Mouse (Mus musculus) heart, embryonic 11.5 days (tissue): ENCODE measurements at regions not wholly inside any gene's neighbourhood (a gene's known extent, or its start where the extent isn't known, plus 50 kb on each side); places are given as distances from the start of the nearest gene placed in this dataset.

ENCODE experiments used
- ATAC-seq: fragments of 200-750 bp; cut with Nextera tagmentation; replicated peaks from 2 replicates; pipeline ENCODE4 v1.8.0; 2017; ENCODE audit warnings: moderate library complexity; ENCODE audit not compliant: insufficient number of reproducible peaks, low FRiP score, low TSS enrichment
- H3K27ac ChIP-seq: fragments of 300-500 bp; sonication (generic); 2 replicates; pipeline ENCODE4 v1.5.1; 2014; ENCODE audit warnings: mild to moderate bottlenecking, low read depth, low read length
- H3K27me3 ChIP-seq: fragments of 300-500 bp; sonication (generic); 2 replicates; pipeline ENCODE4 v1.6.1; 2014; ENCODE audit warnings: mild to moderate bottlenecking, low read length, mixed read lengths; ENCODE audit not compliant: control insufficient read depth, insufficient read depth
- H3K36me3 ChIP-seq: fragments of 300-500 bp; sonication (generic); 2 replicates; pipeline ENCODE4 v1.6.1; 2014; ENCODE audit warnings: mild to moderate bottlenecking, low read length, moderate library complexity, mixed read lengths; ENCODE audit not compliant: control insufficient read depth, insufficient read depth
- H3K4me1 ChIP-seq: fragments of 300-500 bp; sonication (generic); 2 replicates; pipeline ENCODE4 v1.6.1; 2014; ENCODE audit warnings: low read length; ENCODE audit not compliant: control insufficient read depth, insufficient read depth
- H3K4me2 ChIP-seq: fragments of 300-500 bp; sonication (generic); 2 replicates; pipeline ENCODE4 v1.6.1; 2014; ENCODE audit warnings: mild to moderate bottlenecking, moderate library complexity
- H3K4me3 ChIP-seq: fragments of 300-500 bp; sonication (generic); 2 replicates; pipeline ENCODE4 v1.5.1; 2014; ENCODE audit warnings: low read depth, low read length
- H3K9ac ChIP-seq: fragments of 300-500 bp; sonication (generic); 2 replicates; pipeline ENCODE4 v1.6.1; 2014; ENCODE audit warnings: mild to moderate bottlenecking, low read depth, low read length, moderate library complexity
- H3K9me3 ChIP-seq: fragments of 300-500 bp; sonication (generic); replicated peaks from 2 replicates; pipeline ENCODE4 v1.6.1; 2016; ENCODE audit warnings: low read length; ENCODE audit not compliant: control insufficient read depth
- WGBS: fragments of 180-500 bp; shearing (Covaris S2); extraction: QIAGEN DNeasy Blood & Tissue Kit; methylation state at CpG from one replicate; pipeline ENCODE4 v1.1.7; 2014; ENCODE audit not compliant: insufficient replicate concordance; 5-methylcytosine and 5-hydroxymethylcytosine counted together

DNA sequence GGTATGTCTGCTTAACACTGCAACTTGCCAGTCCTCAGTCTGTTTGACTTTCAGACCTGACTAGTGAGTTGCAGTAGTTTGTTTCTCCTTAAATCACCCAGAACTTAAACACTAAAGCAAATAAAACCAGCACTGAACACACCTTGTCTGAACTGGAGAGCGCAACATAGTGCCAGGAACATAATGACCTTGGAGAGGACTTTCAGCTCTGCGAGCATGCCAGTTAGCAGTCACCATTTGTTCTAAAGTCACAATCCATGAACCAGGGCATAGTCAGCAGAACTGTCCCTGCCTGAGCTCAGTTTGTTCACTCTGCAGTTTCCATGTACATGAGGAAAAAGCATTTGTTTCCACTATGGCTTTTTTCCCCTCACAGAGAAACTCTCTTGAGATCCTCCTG lies 742.4 kb downstream of the Nedd1 start:
- no peak overlapping the region for H3K4me3 ChIP-seq
- WGBS, result 86% methylated on average over 2 of the region's 2 CpGs
- H3K36me3 ChIP-seq, result no peaks in the 10 kb centered on the region
- H3K27me3 ChIP-seq, result no peaks in the 10 kb centered on the region
- no peak overlapping the region for H3K9ac ChIP-seq
- H3K4me1 ChIP-seq, result no peaks in the 10 kb centered on the region
- no peak for ATAC-seq
- H3K27ac ChIP-seq, result no peak overlapping the region
- no peaks in the 10 kb centered on the region for H3K9me3 ChIP-seq
- no peak overlapping the region for H3K4me2 ChIP-seq

DNA sequence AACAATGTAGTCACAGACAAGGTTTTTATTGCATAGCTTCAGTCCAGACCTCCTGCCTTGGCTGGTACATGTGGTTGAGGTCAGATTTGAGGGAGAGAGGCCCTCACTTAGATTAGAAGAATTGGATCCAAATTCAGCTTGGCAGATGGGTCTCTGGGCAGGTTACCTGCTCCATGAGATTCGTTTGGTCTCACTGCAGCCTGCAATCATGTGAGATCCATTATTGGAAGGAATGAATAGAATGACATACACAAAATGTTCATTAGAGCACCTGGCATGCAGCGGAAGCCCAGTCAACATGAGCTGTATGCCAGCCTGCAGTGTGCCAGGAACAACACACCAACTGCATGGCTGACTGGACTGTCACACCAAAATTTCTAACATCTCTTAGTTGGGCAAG lies 750.3 kb downstream of the Nedd1 start:
- H3K4me3 ChIP-seq, result no peak overlapping the region
- no peak overlapping the region for H3K27ac ChIP-seq
- no peaks in the 10 kb centered on the region for H3K36me3 ChIP-seq
- 81% methylated on average over 2 of the region's 2 CpGs for WGBS
- no peaks in the 10 kb centered on the region for H3K27me3 ChIP-seq
- no peak for ATAC-seq
- no peaks in the 10 kb centered on the region for H3K4me1 ChIP-seq
- H3K9ac ChIP-seq, result no peak overlapping the region
- no peak overlapping the region for H3K4me2 ChIP-seq
- H3K9me3 ChIP-seq, result no peaks in the 10 kb centered on the region

- ATAC-seq, result no peak
- Histone ChIP-seq H3K4me1 (no peaks in the 10 kb centered on the region), H3K4me2 (no peak overlapping the region), H3K27me3 (no peaks in the 10 kb centered on the region), H3K4me3 (no peak overlapping the region), H3K36me3 (no peaks in the 10 kb centered on the region), H3K27ac (no peak overlapping the region), H3K9ac (no peak overlapping the region), H3K9me3 (no peaks in the 10 kb centered on the region)
- 87% methylated on average over 18 of the region's 18 CpGs for WGBS
These were observed 754.5 kb downstream of the Nedd1 start for GRCm38 (mm10) chr10:91967570-91968310.

DNA sequence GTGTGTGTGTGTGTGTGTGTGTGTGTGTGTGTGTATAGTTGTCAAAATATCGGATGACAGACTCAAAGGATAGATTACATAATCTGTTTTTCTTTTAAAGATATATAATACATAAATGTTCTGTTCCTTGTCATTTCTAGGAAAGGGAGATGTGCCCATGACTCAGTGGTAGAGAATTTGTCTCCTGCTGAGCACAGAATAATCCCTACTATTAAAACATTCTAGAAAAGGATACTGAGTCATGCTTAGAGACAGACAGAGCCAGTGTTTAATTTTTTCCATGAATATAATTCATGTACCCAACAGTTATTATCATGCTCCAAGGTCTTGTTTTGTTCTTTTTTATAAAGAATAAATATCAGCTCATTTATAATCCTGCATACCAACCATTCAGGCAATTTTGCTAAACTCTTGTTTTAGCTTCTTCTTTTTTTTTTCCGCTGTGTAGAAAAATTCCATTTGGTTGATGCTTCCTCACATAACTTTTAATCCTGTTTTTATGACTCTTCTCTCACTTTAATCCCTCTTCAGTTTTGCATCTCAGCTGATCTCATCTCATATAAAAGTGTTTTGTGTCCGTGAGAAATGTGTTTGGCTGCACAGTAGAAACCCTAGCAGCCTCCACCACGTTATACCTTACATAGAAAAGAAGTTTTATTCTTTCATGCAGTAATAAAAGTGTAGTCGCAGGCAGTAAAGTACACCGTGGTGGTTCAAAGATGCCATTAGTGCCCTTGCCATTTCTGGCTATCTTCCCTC lies 762.3 kb downstream of the Nedd1 start:
- ATAC-seq, result no peak
- no peaks in the 10 kb centered on the region for H3K27me3 ChIP-seq

DNA sequence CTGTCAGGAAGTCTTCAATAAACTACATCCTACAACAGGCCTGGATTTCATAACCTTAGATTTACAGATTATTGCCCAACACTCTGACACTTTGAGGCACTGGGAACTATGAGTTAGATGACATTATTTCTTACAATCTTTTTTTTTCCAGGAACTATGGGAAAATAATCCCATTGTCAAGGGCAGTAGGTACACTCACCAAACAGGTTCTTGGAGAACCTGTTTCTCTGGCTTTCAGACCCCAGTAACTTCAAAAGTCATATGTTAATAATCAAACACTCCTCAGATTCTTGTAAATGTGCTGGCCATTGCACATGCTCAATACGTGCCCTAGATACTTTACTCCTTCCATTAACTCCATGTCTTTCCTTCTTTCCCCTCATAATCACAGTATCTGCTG lies 769.1 kb downstream of the Nedd1 start:
- no peaks in the 10 kb centered on the region for H3K9me3 ChIP-seq
- WGBS, result 74% methylated on average over 1 of the region's 1 CpGs
- H3K27ac ChIP-seq, result no peak overlapping the region
- no peak overlapping the region for H3K4me2 ChIP-seq
- no peak overlapping the region for H3K4me3 ChIP-seq
- H3K36me3 ChIP-seq, result no peaks in the 10 kb centered on the region
- H3K4me1 ChIP-seq, result no peaks in the 10 kb centered on the region
- H3K27me3 ChIP-seq, result no peaks in the 10 kb centered on the region
- no peak overlapping the region for H3K9ac ChIP-seq
- no peak for ATAC-seq

More for the DNA sequence above, 762.3 kb downstream of the Nedd1 start:
- no peak overlapping the region for H3K4me3 ChIP-seq
- no peaks in the 10 kb centered on the region for H3K9me3 ChIP-seq
- H3K27ac ChIP-seq, result no peak overlapping the region
- H3K4me2 ChIP-seq, result no peak overlapping the region
- H3K9ac ChIP-seq, result no peak overlapping the region
- H3K4me1 ChIP-seq, result no peaks in the 10 kb centered on the region
- H3K36me3 ChIP-seq, result no peaks in the 10 kb centered on the region
- WGBS, result 75% methylated on average over 6 of the region's 6 CpGs

GRCm38 (mm10) chr10:91923626-91924025 lies 742.5 kb upstream of the Tmpo start:
- H3K36me3 ChIP-seq, result no peaks in the 10 kb centered on the region
- WGBS, result 75% methylated on average over 3 of the region's 3 CpGs
- H3K4me3 ChIP-seq, result no peak overlapping the region
- no peak overlapping the region for H3K4me2 ChIP-seq
- H3K27me3 ChIP-seq, result no peaks in the 10 kb centered on the region
- H3K27ac ChIP-seq, result no peak overlapping the region
- no peak for ATAC-seq
- no peaks in the 10 kb centered on the region for H3K4me1 ChIP-seq
- H3K9me3 ChIP-seq, result no peaks in the 10 kb centered on the region
- H3K9ac ChIP-seq, result no peak overlapping the region

DNA sequence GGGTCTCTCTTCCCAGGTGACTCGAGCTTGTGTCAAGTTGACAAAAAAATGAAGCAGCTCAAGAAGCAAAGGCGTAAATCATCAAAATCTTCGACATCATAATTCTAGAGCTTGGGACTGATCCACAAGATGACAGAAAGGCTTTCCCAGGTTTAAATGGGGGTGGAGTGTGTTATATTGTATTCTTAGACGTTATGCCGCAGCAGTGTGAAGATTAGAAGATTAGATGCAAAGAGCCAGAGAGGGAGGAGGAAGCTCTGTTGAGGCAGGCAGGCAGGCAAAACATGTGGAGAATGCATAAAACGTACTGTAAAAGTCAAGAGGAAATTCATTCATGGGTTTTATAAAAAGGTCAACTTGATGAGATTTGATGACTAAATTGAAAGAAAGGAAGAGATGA lies 708.7 kb upstream of the Tmpo start:
- 76% methylated on average over 6 of the region's 6 CpGs for WGBS
- Histone ChIP-seq H3K9me3 (no peaks in the 10 kb centered on the region), H3K4me3 (no peak overlapping the region), H3K4me1 (no peaks in the 10 kb centered on the region), H3K9ac (no peak overlapping the region), H3K4me2 (no peak overlapping the region), H3K36me3 (no peaks in the 10 kb centered on the region), H3K27ac (no peak overlapping the region), H3K27me3 (no peaks in the 10 kb centered on the region)
- ATAC-seq, result no peak

DNA sequence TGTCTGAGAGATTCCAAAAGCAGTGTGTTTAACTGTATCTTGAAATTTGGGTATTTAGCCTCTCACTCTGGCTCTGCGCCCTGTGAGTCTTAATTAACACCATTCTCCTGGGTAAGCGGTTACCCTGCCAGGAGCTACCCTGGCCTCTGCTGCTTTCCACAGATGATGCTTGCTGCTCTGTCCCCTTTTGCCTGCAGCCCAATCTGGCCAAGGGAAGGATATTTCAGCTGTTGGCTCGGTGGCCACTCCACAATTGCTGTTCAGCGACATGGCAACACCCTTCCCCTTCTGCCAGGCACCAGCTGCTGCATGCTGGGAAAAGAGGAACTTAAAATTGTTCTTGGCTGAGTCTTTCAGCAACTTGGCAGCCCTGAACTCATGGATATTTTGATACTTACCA lies 707.4 kb upstream of the Tmpo start:
- Histone ChIP-seq H3K4me1 (no peaks in the 10 kb centered on the region), H3K9me3 (no peaks in the 10 kb centered on the region), H3K27ac (no peak overlapping the region), H3K4me2 (no peak overlapping the region), H3K4me3 (no peak overlapping the region), H3K36me3 (no peaks in the 10 kb centered on the region), H3K9ac (no peak overlapping the region), H3K27me3 (no peaks in the 10 kb centered on the region)
- 80% methylated on average over 4 of the region's 4 CpGs for WGBS
- no peak for ATAC-seq

- ATAC-seq, result no peak
- Histone ChIP-seq H3K4me1 (no peaks in the 10 kb centered on the region), H3K9ac (no peak overlapping the region), H3K9me3 (no peaks in the 10 kb centered on the region), H3K4me3 (no peak overlapping the region), H3K36me3 (no peaks in the 10 kb centered on the region), H3K4me2 (no peak overlapping the region), H3K27ac (no peak overlapping the region), H3K27me3 (no peaks in the 10 kb centered on the region)
- WGBS, result 59% methylated on average over 5 of the region's 5 CpGs
These were observed 702.0 kb upstream of the Tmpo start for GRCm38 (mm10) chr10:91883155-91883554.
